Mouse (Mus musculus) CH12.LX (cell line): ENCODE results near the gene Mtfr1l.

Experiments
- CTCF ChIP-seq, 2 experiments: IDR thresholded peaks in 1 of 2; conservative IDR thresholded peaks in 1 of 2; 2 replicates each; pipeline ENCODE4 v1.5.1; 2011 to 2012; ENCODE audit warnings: low read depth in 2 of 2, low read length in 2 of 2, improper control_type of control experiment in 1 of 2, inconsistent platforms in 1 of 2, mild to moderate bottlenecking in 1 of 2, moderate library complexity in 1 of 2
- EP300 ChIP-seq: IDR thresholded peaks from 2 replicates; pipeline ENCODE4 v1.6.1; 2011; ENCODE audit warnings: low read length, improper control_type of control experiment
- JUND ChIP-seq: conservative IDR thresholded peaks from 2 replicates; pipeline ENCODE4 v1.6.1; 2011; ENCODE audit warnings: low read depth, low read length, improper control_type of control experiment
- MAFK ChIP-seq: IDR thresholded peaks from 2 replicates; pipeline ENCODE4 v1.6.1; 2011; ENCODE audit warnings: low read length, improper control_type of control experiment; ENCODE audit not compliant: insufficient replicate concordance
- MAX ChIP-seq: IDR thresholded peaks from 2 replicates; pipeline ENCODE4 v1.6.1; 2011; ENCODE audit warnings: low read length, improper control_type of control experiment
- MAZ ChIP-seq: IDR thresholded peaks from 2 replicates; pipeline ENCODE4 v1.6.1; 2012; ENCODE audit warnings: low read depth, mild to moderate bottlenecking, inconsistent platforms, low read length, improper control_type of control experiment, moderate library complexity
- POLR2A ChIP-seq: IDR thresholded peaks from 2 replicates; pipeline ENCODE4 v1.6.1; 2011; ENCODE audit warnings: low read depth, mild to moderate bottlenecking, improper control_type of control experiment, low read length
- SMC3 ChIP-seq: IDR thresholded peaks from 2 replicates; pipeline ENCODE4 v1.6.1; 2011; ENCODE audit warnings: low read depth, low read length, improper control_type of control experiment
- USF1 ChIP-seq: IDR thresholded peaks from 2 replicates; pipeline ENCODE4 v1.6.1; 2014; ENCODE audit warnings: low read depth, mild to moderate bottlenecking, inconsistent platforms, low read length, improper control_type of control experiment
- ZKSCAN1 ChIP-seq: IDR thresholded peaks from 2 replicates; pipeline ENCODE4 v1.6.1; 2012; ENCODE audit warnings: low read depth, inconsistent platforms, low read length, improper control_type of control experiment, borderline replicate concordance
- ZMIZ1 ChIP-seq: IDR thresholded peaks from 2 replicates; pipeline ENCODE4 v1.6.1; 2012; ENCODE audit warnings: low read depth, mild to moderate bottlenecking, inconsistent platforms, low read length, improper control_type of control experiment
- ZNF384 ChIP-seq: IDR thresholded peaks from 2 replicates; pipeline ENCODE4 v1.6.1; 2012; ENCODE audit warnings: low read depth, low read length, improper control_type of control experiment, inconsistent platforms

DNA sequence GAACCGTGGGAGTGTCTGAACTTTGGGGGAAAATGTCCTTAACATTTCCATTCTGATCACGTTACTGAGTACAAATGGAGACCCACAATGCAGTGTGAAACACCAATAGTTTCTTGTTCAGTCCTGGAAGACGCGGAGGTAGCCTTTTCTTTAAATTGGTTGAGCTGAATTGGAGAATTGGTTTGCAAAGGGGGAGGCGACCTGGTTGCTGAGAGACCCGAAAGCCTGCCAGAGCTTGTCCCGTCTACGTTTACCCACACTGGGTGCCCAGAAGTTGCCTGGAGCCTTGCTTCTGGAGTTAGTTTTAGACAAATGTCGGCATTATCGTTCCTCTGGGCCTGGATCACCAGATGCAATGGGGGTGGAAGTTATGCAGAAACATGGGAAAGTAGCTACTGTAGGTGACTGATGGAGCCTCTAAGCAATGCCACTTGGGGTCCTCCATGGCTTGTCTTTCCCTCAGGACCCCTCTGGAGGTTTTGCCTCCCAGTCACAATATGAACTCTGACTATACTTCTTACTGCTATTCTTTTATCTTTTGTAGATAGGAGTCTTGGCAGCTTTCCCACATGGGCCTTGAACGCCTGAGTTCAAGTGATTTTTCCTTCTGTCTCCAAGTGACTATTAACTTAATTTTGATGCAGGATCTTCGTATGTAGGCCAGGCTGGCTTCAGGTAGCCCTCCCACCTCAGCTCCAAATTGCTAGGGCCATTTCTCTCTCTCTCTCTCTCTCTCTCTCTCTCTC lies 37.0 kb downstream of the Mtfr1l start:
- TF ChIP-seq ZMIZ1 (no peak), JUND (no peak), POLR2A (no peak), CTCF (conservative IDR thresholded peaks at IDR 0.05 in 1 of 2, IDR thresholded peaks at IDR 0.05 in 1 of 2; ENCODE audit: low read depth in 2 of 2, low read length in 2 of 2) (no peak), MAFK (no peak), MAZ (no peak), ZNF384 (no peak), USF1 (no peak), MAX (no peak), ZKSCAN1 (no peak), SMC3 (no peak), EP300 (no peak)
